Mouse (Mus musculus) hindlimb bud, embryonic 11.5 days (tissue): ENCODE measurements around the gene Auts2.

Source experiments
- DNase-seq: peaks from one replicate; pipeline ENCODE4 v3.0.0-alpha.2; 2012; ENCODE audit warnings: low read depth, low spot score; ENCODE audit errors: extremely low spot score

Auts2 gene

GRCm38 (mm10) chr5:131645341-131646191 lies 897.6 kb downstream of the Auts2 start:
- no peak for DNase-seq

- DNase-seq: no peak
These were observed 898.8 kb downstream of the Auts2 start for GRCm38 (mm10) chr5:131644331-131644730.

GRCm38 (mm10) chr5:131643176-131644174 lies 899.7 kb downstream of the Auts2 start:
- no peak for DNase-seq

- no peak for DNase-seq
These were observed 900.4 kb downstream of the Auts2 start for GRCm38 (mm10) chr5:131642752-131643151.

GRCm38 (mm10) chr5:131636431-131636830 lies 906.7 kb downstream of the Auts2 start:
- no peak for DNase-seq

GRCm38 (mm10) chr5:131634731-131635130 lies 908.4 kb downstream of the Auts2 start:
- DNase-seq: no peak

GRCm38 (mm10) chr5:131631998-131632379 lies 911.2 kb downstream of the Auts2 start:
- DNase-seq: no peak

- DNase-seq: no peak
These were observed 911.8 kb downstream of the Auts2 start for GRCm38 (mm10) chr5:131631038-131631997.

- DNase-seq: no peak
These were observed 912.6 kb downstream of the Auts2 start for GRCm38 (mm10) chr5:131630577-131630976.

GRCm38 (mm10) chr5:131616113-131616876 lies 926.8 kb downstream of the Auts2 start:
- no peak for DNase-seq

- no peak for DNase-seq
These were observed 928.9 kb downstream of the Auts2 start for GRCm38 (mm10) chr5:131614238-131614637.

- no peak for DNase-seq
These were observed 929.8 kb downstream of the Auts2 start for GRCm38 (mm10) chr5:131613301-131613700.

- no peak for DNase-seq
These were observed 932.4 kb downstream of the Auts2 start for GRCm38 (mm10) chr5:131610702-131611101.

GRCm38 (mm10) chr5:131606786-131607185 lies 936.4 kb downstream of the Auts2 start:
- no peak for DNase-seq

- no peak for DNase-seq
These were observed 941.0 kb downstream of the Auts2 start for GRCm38 (mm10) chr5:131601934-131602692.

GRCm38 (mm10) chr5:131600325-131601125 lies 942.6 kb downstream of the Auts2 start:
- no peak for DNase-seq

- no peak for DNase-seq
These were observed 945.6 kb downstream of the Auts2 start for GRCm38 (mm10) chr5:131597503-131597902.

- DNase-seq: no peak
These were observed 946.6 kb downstream of the Auts2 start for GRCm38 (mm10) chr5:131596591-131596990.
